Mouse (Mus musculus): ENCODE measurements around the gene Fgfr2.
A peak's percentile ranks its signal among the peaks of the same experiment; 100 is the strongest.

The Fgfr2 gene

DNA sequence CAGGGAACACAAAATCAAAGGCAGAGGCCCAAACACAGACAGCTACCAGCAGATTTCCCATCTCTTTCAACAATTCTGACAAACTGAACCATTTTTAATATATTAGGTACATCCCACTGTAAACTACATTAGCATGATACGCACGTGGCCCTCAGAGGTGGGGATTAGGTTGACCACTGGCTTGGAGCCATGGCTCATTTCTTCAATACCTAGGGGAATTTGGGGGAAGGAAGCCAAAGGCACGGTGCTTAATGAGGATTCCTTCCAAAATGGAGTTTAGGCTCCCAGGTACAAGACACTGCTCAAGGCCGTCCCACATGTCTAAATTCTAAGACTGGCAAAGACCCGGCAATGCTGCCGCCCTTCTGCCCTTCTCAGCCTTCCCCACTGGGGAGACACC lies 120.9 kb downstream of the Fgfr2 start:
- DNase-seq, result peak; percentile 61

DNA sequence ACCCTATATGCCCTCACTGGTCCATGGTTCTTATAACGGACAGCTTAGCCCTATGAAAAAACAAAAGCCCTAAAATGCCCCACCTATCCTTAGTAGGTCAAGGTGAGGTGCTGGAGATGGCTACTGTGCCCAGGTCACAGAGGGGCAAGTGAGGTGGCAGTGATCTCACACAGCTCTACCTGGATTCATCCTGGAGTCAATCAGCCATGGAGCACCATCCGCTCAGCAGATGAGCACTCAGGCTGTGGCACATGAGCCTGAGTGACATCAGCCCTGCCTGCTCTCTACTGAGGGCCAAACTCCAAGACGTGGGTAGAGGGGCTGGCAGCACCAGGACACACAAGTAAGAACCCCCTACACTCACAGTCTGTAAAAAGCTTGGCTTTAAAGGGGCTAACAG lies 121.8 kb downstream of the Fgfr2 start:
- DNase-seq, result no peak

DNA sequence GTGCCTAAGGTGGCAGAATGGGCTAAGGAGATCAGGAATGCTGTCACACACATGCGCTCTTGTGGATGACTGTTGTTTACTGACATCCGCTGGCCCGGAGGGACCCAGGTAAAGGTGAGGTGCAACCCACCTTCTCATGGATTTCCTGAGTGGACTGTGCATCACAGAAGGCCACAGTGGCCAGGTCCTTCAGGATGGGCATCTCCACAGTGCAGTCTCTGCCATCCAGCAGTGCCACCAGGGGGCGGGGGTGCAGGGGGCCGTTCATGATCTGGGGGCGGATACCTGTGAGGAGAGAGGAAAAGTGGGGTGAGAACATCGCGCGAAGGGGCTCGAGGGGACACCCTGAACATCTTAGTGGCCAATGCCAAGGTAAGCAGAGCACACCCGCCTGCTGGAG lies 124.1 kb downstream of the Fgfr2 start:
- no peak for DNase-seq

DNA sequence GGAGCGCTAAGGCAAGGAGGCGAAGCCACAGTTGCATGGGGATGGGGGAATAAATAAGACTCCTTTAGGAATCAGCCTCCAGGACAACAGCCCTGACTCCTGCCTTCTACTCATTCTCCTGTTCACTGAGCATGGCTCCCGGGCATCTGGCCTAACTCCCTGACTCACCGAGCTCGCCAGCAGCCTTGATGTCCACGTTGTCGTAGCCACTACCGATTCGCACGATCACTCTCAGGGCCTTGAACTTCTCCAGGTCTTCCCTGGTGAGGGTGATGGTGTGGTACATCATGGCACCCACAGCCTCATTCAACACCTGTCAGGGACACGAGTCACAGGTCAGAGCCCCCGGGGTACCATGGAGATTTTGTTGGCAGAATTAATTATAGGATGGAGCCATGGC lies 124.5 kb downstream of the Fgfr2 start:
- DNase-seq, result no peak

DNA sequence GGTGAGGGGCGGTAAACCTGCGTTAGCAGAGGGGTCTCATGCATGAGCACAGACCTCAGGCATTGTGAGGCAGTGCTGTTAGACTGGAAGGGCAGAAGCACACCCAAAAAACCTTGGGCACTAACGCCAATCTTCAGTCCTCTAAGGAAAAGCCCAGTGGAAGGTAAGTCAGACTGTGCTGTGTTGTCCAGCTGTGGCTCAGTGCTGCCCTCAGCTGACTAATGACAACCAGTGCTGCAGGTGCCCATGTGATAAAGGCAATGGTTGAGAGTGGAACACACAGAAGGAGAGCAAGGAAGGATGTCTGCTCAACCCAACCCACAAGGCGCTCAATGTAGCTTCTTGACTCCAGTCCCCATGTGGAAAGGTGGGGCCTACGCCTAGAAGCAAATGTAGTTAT lies 126.8 kb downstream of the Fgfr2 start:
- no peak for DNase-seq

DNA sequence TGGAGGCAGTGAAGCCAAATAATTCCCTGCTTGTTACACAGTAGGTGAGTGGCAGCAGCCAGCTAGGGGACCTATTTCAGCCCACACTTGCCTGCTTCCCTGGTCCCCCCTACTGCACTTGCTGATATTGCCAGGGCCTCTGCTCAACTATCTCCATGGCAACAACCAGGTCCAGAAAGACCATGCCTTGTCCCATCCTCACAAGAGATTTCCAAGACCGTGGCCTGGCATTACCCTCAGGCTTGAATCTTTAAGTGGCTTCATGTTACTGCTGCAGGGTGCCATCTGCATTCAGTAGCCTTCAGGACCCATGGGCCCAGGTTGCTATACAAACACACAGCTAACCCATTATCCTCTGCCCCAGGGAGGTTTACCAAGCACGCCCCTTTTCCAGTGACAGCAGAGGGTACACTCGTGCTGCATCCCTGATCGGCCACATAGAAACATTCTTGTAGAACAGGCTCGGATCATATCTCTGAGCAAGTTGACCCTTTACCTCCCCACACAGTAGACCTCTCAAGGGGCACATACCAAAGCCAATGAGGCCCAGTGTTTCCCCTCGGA lies 128.4 kb downstream of the Fgfr2 start:
- DNase-seq, result no peak

DNA sequence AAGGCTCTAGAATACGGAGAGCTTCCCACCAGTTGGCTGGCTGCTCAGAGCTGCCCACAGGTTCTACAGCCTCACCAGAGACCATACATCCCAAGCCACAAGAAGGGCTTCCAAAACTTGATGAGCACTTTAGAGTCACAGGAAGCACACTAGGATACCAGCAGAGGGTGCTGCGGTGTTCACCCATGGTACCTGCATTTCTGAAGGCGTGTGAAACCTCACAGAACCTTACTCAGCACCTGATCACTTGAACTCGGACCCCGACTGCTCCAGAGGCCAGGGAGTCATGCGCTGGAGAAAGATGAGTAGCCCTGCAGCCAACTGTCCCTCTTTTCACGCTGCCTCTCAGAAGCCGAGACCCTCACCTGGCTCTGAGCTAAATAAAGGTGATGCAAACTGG lies 129.0 kb downstream of the Fgfr2 start:
- DNase-seq, result no peak

DNA sequence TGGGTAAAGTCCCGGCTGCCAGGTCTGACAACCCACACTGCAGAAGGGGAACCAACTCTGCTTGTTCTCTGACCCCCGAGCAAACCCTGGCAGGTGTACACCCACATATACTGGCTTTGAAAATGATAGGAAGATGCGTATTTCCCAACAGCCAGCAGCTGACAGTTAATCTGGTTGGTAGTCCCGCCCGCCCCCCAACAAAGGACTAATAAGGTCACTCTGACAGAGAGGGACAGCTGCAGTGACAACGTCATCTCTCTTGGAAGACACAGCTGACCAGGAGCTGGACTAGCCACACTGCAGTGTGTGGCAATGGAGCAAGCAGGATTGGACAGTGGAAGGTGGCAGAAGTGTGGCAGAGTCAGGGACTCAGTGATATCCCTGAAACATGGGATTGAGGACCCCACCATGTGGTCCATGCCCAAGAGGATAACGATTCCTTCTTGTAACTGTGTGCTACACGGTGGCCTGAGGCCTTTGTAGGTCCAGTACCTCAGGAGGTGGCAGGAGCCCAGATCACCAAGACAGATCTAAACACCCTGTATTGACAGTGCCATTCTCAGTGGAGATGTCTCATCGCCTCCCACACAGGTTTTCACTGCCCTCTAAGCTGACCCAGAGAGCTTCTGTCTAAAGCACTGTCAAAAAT lies 130.1 kb downstream of the Fgfr2 start:
- DNase-seq, result no peak

DNA sequence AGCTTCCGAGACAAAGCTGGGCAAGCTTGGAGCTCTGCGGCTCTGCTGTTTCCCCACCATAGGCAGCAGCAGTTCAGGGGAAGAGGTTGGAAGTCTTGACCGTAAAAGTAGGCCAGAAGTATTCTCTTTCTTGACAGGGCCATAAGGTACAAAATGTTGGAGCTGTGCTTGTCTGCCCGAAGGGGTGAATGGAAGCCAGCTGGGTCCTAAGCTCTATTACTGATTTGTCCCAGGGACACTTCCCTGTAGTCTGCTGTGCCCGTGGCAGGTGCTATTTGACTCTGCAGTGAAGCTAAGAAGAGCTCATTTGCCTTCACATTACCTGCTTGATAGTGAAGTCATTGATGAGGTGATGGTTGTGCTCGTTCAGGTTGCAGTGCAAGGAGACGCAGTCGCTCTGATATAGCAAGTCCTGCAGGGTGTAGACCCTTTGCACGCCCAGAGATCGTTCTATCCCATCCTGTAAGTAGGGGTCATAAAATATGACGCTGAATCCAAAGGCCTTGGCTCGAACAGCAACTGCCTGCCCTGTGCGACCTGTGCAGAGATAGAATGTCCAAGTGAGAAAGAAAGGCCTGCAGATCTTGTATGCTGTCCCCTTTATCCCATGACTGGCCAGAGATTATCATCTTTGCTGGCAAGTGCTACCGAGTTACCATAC lies 131.8 kb downstream of the Fgfr2 start:
- no peak for DNase-seq

DNA sequence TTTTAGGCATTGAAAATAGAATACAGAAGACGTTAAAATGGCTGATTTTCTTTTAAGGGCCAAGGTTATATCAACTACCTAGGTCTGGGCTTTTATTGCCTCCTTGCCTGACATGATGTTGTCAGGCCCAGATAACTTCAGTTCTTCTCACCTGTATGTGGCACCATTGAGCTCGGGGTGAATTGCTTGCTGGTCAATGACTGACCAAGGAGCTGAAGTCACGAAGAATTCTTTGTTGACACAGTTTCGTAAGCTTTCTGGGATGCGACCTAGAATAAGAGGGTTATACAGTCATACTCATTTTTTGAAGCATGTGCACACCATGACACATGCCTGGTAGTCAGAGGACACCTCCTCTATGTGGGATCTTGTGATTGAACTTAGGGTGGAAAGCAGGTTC lies 133.3 kb downstream of the Fgfr2 start:
- no peak for DNase-seq

DNA sequence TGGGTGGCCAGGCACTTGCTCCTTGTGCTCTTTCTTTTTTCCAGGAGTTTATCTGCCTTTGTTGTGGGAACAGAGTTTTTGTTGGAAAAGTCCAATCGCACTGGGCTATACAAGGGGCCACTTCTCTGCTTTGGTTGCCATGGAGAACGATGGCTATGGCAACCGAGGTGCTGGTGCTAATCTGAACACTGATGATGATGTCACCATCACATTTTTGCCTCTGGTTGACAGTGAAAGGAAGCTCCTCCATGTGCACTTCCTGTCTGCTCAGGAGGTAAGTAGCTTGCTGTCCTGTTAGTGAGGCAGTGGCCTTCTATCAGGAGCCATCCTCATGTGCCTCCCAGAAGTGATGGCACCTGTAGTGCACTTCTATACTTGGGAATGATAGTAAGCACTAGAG lies 140.5 kb downstream of the Fgfr2 start:
- DNase-seq, result no peak

DNA sequence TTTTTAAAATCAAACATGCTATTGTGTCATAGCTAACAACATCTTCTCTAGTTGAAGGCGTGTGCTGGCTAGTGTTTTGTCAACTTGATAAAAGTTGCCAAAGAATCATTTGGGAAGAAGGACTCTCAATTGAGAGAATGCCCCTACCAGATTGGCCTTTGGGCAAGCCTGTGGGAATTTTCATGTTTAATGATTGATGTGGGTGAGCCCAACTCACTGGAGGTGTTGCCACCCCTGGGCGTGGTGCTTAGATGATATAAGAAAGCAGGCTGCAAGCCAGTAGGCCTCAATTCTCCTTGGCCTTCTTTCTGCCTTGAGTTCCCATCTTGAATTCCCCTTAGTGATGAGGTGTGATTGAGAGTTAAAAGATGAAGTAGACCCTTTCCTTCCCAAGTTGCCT lies 145.2 kb downstream of the Fgfr2 start:
- DNase-seq, result no peak

DNA sequence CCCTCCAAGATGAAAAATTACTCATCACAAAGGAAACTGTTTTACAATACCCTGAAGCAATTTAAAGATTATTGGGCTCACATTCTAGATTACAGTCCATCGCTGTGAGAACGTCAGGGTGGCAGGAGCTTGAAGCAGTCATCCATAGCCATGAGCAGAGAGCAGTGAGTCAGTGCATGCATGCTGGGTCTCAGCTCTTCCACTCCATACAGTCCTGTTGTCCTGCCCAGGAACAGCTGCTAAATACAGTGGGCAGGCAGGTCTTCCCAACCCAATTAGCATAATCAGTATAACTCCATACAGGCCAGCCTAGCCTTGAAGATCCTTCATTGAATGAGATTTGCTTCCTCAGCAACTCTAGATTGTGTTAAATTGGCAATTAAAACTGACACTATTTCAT lies 147.1 kb downstream of the Fgfr2 start:
- no peak for DNase-seq

DNA sequence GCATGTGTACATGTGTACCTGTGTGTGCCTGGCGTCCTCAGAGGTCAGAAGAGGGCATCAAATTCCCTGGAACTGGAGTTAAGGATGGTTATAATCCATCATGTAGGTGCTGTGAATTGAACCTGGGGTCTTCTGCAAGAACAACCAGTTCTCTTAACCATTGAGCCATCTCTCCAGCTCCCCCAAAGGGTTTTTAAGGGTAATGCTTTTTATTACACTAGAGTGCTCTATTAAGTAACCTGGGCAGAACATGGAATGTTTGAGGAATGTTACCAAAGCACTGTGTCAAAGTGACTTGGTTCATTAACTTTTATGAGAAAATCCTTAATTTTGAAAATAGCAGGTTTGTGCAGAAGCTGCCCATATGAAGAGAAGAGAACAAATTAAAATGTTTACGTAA lies 151.1 kb downstream of the Fgfr2 start:
- DNase-seq, result no peak

DNA sequence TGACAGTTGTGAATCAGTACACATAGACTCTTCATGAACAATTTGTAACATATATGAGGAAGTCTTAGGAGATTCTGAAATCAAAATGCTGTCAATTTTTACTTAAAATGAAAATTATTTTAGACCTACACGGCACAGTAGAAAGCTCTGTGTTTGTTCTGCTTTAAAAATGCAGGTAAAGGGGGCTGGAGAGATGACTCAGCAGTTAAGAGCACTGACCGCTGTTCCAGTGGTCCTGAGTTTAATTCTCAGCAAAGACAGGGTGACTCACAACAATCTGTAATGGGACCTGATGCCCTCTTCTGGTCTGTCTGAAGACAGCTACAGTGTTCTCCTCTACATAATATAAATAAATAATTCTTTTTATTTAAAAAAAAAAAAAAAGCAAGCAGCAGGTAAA lies 157.4 kb downstream of the Fgfr2 start:
- no peak for DNase-seq

DNA sequence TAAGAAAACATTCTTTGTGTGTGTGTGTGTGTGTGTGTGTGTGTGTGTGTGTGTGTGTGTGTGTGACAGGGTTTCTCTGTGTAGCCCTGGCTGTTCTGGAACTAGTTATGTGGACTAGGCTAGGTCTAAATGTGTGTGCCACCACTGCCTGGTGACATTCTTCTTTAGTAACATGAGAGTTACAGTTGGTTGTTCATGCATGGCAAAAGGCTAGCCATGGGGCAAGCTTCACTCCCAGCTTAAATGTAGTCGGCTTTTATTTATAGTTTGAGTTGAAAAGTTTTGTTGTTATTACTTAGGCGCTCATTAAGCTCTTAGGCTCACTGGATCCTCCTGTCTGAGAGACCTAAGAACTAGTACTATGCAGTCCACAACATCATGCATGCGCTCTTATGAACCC lies 158.8 kb downstream of the Fgfr2 start:
- DNase-seq, result no peak

DNA sequence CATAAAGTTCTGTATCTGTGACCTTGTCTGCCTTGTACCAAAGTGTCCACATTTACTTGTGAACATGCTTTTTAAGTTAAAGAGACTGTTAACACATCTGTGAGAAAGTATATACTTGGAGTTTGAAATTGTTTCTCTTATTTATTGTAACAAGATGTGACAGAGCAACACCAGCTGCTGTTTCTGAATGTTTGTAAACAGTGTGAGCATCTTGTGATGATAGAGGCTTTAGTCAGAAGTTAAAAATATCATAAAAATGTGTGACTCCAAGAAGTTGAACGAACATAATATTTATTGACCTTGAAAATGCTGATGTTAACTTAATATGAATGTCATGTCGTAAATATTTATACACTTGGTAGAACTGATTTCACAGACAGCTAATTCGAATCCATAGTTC lies 172.5 kb downstream of the Fgfr2 start:
- no peak for DNase-seq

DNA sequence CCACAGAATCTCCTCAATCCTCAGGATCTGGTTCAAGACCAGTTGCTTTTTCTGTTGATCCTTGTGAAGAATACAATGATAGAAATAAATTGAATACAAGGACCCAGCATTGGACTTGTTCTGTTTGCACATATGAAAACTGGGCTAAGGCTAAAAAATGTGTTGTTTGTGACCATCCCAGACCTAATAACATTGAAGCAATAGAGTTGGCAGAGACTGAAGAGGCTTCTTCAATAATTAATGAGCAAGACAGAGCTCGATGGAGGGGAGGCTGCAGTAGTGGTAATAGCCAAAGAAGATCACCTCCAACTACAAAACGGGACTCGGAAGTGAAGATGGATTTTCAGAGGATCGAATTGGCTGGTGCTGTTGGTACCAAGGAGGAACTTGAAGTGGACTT lies 173.2 kb downstream of the Fgfr2 start:
- no peak for DNase-seq

DNA sequence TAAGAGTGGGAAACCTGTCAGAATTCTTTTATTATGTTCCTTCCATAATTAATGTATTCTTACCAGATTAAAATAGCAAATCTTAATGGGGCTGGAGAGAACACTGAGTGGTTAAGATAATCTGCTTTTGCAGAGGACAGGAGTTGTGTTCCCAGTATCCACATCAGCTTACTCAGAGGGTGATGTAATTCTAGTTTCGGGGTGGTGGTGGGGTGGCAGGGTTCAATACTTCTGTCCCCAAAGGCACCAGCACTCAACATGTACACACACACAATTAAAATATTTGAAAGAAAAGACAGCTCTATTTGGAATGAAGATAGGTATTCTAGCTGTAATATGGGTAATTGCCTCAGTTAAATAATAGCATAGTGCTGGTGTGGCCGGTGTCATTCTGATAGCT lies 182.6 kb downstream of the Fgfr2 start:
- DNase-seq, result no peak

DNA sequence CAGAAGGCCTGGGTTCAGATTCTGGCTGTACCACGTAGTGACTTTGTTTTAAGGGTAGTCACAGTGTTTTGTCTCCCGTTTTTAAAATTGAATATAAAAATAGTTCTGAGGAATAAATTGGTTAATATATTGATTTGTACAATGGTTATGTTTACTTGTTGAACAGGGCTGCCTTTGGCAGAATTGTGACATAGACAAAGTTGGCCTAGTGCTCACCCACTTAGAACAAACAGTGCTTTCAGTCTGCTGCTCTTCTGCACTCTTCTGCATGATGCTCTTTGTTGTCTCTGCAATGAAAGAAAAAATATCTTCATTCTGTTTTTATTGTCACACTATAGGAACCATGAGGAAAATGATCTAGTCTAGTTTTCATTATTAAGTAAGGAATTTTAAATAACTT lies 184.0 kb downstream of the Fgfr2 start:
- no peak for DNase-seq

DNA sequence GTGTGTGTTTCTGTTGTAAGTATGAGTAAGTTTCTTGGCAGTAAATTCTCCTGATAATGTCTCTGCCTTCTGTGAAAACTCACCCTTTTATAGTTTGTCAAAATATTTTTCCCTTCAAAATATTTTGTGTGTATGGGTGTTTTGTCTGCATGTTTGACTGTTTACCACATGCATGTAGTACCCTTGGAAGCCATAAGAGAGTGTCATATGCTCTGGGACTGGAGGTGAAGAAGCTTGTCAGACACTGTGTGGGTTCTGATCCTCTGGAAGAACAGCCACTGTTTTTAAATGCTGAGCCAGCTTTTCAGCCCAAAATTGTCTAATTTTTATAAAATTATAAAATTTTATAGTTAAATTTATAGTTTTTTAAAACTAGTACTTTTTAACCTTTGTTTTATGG lies 188.4 kb downstream of the Fgfr2 start:
- no peak for DNase-seq

DNA sequence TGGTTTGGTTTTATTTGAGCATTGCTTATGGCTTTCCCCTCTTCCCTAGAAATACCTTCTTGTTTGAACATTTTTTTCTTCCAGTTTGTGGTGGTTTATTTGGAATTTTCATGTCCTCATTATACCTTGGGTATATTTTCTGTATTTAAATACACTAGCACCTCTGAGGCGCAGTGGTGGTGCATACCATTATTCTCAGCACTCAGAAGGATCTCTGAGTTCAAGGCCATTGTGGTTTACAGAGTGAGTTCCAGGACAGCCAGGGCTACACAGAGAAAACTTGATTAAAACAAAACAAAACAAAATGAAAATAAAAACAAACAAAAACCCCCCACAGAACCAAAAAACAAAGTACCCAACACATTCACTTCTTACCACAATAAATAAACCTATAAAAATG lies 189.8 kb downstream of the Fgfr2 start:
- no peak for DNase-seq

DNA sequence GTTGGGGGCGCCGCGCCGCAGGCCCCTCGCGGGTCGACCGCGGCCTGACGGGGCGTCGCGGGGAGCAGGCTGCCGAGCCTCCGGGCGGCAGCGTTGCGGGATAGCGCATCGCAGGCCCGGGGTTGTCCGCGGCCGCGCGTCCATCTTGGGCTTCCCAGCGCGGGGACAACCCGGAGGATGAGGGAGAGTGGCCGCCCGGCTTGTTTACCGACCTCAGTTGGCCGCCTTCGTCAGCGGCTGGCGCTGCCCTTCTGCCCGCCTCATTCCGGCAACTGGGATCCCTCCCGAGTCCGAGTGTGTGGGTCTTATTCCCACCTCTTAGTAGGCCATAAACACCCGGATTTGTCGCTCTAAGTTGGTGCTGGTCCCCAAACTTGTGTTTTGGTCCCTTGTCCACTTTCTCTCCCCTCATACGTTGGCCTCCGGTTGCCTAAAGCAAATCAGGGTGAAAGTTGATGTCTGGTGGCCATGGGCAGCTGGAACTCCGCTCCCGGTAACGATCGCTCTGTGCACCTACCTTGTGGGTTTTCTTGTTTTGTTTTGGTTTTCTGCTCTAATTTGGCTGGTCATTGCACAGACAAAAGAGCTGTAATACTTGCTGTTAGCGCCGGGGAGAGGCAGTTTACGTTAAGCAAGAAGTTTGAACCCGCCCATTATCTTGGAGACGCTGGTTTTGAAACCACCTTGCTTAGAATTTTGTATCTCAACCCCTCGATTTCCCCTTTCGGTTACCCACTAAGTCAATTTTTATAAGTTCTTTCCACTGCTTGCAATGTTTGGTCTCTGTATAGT lies 191.4 kb downstream of the Fgfr2 start:
- DNase-seq, result peak; percentile 60

Measured in cerebellum, adult 9-10 months (tissue).